Mouse (Mus musculus) olfactory bulb, adult 2 months (tissue): ENCODE results near the gene Sdhb.

Source experiments
- CTCF ChIP-seq: fragments of 200-500 bp; IDR thresholded peaks from 2 replicates; pipeline ENCODE4 v1.5.1; 2012; ENCODE audit warnings: low read depth, mild to moderate bottlenecking, low read length, moderate library complexity; ENCODE audit not compliant: insufficient read depth
- POLR2A ChIP-seq: fragments of 200-500 bp; IDR thresholded peaks from 2 replicates; pipeline ENCODE4 v1.6.1; 2012; ENCODE audit warnings: mild to moderate bottlenecking, low read depth, low read length, moderate library complexity; ENCODE audit not compliant: insufficient read depth

GRCm38 (mm10) chr4:140935643-140936042, 25.4 kb upstream of the Sdhb start:
- no peak for TF ChIP-seq POLR2A
- TF ChIP-seq CTCF: no peak
